Mouse (Mus musculus): ENCODE results near the gene Fam129a. TPM values are rescaled to one million over a fixed set of nuclear protein-coding genes. Genes with fewer than 3 reads are reported as not detected.

The Fam129a gene
- total and polyA plus RNA-seq, 3 experiments: 27.8 to 48.3 (median 37.0) TPM

DNA sequence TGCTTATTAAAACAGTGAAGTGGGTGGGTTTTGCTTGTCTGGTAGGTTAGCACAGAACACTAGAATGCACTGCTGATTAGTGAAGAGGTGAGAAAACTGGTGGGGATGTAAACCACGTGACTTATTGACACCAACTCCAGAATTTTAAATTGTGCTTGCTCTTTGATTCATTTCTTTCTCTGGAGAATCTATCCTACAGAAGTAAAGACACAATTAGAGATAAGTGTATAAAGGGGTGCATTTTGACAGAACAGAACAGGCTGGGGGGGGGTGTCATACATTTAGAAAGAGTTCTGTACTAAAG, 185.4 kb downstream of the Fam129a start:
- no peak for DNase-seq (ENCODE audit: extremely low read depth)
- H3K27me3 ChIP-seq (replicated peaks): no peaks in the 10 kb centered on the region

DNA sequence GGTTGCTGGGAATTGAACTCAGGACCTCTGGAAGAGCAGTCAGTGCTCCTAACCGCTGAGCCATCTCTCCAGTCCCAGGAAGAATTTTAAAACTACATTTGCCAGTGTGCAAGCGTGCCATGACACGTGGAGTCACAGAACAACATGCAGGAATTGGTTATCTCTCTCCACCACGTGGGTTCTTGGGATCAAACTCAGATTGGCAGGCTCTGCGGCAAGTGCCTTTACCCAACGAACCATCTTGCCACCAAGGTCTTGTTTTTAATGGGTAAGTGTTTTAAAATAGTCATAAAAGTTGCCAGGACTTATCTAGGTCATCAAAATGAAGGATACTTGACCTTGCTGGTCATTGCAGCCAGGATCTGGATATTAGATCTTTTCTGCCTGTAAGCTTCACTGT, 187.3 kb downstream of the Fam129a start:
- no peak overlapping the region for H3K4me2 ChIP-seq (ENCODE audit: insufficient read depth, low read depth, poor library complexity, severe bottlenecking)
- no peak for DNase-seq (ENCODE audit: extremely low read depth)
- dilution Hi-C loops (cut with MboI; ENCODE audit: extremely low pct_ligation_motif_present, extremely low pct_unique_long_range_greater_than_20kb, low sequenced_read_pairs) (no loop called here), in situ Hi-C loops (cut with MboI; ENCODE audit: low pct_ligation_motif_present, low pct_unique_long_range_greater_than_20kb, low sequenced_read_pairs) (no loop called here)
- no peak overlapping the region for H3K27ac ChIP-seq (ENCODE audit: insufficient read depth, low read depth)
- no peak for TF ChIP-seq KAT2A (IDR thresholded peaks at IDR 0.05; ENCODE audit: insufficient replicate concordance, low read length)
- no peak for TF ChIP-seq CHD2 (IDR thresholded peaks at IDR 0.05; ENCODE audit: low read length)
- TF ChIP-seq ZNF384 (IDR thresholded peaks at IDR 0.05; ENCODE audit: low read depth, low read length): no peak
- no peak for TF ChIP-seq NELFE (IDR thresholded peaks at IDR 0.05; ENCODE audit: low read depth, low read length)
- no peak for TF ChIP-seq PAX5 (IDR thresholded peaks at IDR 0.05; ENCODE audit: low read length)
- TF ChIP-seq CTCF (conservative IDR thresholded peaks at IDR 0.05 in 1 of 2, IDR thresholded peaks at IDR 0.05 in 1 of 2; ENCODE audit: low read depth in 2 of 2, low read length in 2 of 2): no peak
- no peak for TF ChIP-seq SIN3A (IDR thresholded peaks at IDR 0.05; ENCODE audit: low read length)
- no peak for TF ChIP-seq ELF1 (IDR thresholded peaks at IDR 0.05; ENCODE audit: low read depth, low read length)
- no peak for TF ChIP-seq POLR2AphosphoS2 (IDR thresholded peaks at IDR 0.05; ENCODE audit: low read depth, low read length)
- peaks cover 10% of the 10 kb centered on the region; the same call in 1 of the 2 replicates for H3K79me2 ChIP-seq (replicated peaks; ENCODE audit: control insufficient read depth, extremely low read depth, insufficient read depth, poor library complexity, severe bottlenecking)
- H3K9me3 ChIP-seq (replicated peaks; ENCODE audit: low read length): no peaks in the 10 kb centered on the region
- H3K9ac ChIP-seq (ENCODE audit: insufficient read depth, low read depth): no peak overlapping the region
- no peak overlapping the region for H3K4me3 ChIP-seq (replicated peaks in 1 of 3; ENCODE audit: low read depth in 2 of 3, low read length in 2 of 3, poor library complexity in 1 of 3)
- H3K4me1 ChIP-seq (ENCODE audit: control insufficient read depth in 1 of 2, insufficient read depth in 2 of 2): peaks cover 0 to 36% of the 10 kb centered on the region in 2 experiments; a peak in 2 of 4 replicates
- H3K36me3 ChIP-seq (replicated peaks in 1 of 2; ENCODE audit: control insufficient read depth in 1 of 2, insufficient read depth in 1 of 2, low read length in 1 of 2): peaks cover 7 to 22% of the 10 kb centered on the region in 2 experiments
- H3K27me3 ChIP-seq (replicated peaks): no peaks in the 10 kb centered on the region

More for the DNA sequence above, 185.4 kb downstream of the Fam129a start:
- in situ Hi-C loops (cut with MboI; ENCODE audit: low pct_ligation_motif_present, low pct_unique_long_range_greater_than_20kb, low sequenced_read_pairs) (no loop called here), dilution Hi-C loops (cut with MboI; ENCODE audit: extremely low pct_ligation_motif_present, extremely low pct_unique_long_range_greater_than_20kb, low sequenced_read_pairs) (no loop called here)
- Histone ChIP-seq H3K79me2 (replicated peaks; ENCODE audit: control insufficient read depth, extremely low read depth, insufficient read depth, poor library complexity, severe bottlenecking) (peaks cover 10% of the 10 kb centered on the region; the same call in 1 of the 2 replicates), H3K36me3 (replicated peaks in 1 of 2; ENCODE audit: control insufficient read depth in 1 of 2, insufficient read depth in 1 of 2, low read length in 1 of 2) (peaks cover 7 to 12% of the 10 kb centered on the region in 2 experiments), H3K4me2 (ENCODE audit: insufficient read depth, low read depth, poor library complexity, severe bottlenecking) (peak overlapping the region; percentile 88), H3K4me1 (ENCODE audit: control insufficient read depth in 1 of 2, insufficient read depth in 2 of 2) (peaks cover 0 to 38% of the 10 kb centered on the region in 2 experiments; a peak in 2 of 4 replicates), H3K9ac (ENCODE audit: insufficient read depth, low read depth) (peak overlapping the region; percentile 66; the same call in 1 of the 2 replicates), H3K4me3 (replicated peaks in 1 of 3; ENCODE audit: low read depth in 2 of 3, low read length in 2 of 3, poor library complexity in 1 of 3) (peak overlapping the region; percentile 84 to 96 (median 91)), H3K9me3 (replicated peaks; ENCODE audit: low read length) (no peaks in the 10 kb centered on the region), H3K27ac (ENCODE audit: insufficient read depth, low read depth) (no peak overlapping the region)
- TF ChIP-seq USF1 (IDR thresholded peaks at IDR 0.05; ENCODE audit: low read depth, low read length): peak; percentile 44
- TF ChIP-seq USF2 (conservative IDR thresholded peaks at IDR 0.05; ENCODE audit: low read depth, low read length): peak; percentile 56
- no peak for TF ChIP-seq RAD21 (IDR thresholded peaks at IDR 0.05; ENCODE audit: low read depth, low read length)

DNA sequence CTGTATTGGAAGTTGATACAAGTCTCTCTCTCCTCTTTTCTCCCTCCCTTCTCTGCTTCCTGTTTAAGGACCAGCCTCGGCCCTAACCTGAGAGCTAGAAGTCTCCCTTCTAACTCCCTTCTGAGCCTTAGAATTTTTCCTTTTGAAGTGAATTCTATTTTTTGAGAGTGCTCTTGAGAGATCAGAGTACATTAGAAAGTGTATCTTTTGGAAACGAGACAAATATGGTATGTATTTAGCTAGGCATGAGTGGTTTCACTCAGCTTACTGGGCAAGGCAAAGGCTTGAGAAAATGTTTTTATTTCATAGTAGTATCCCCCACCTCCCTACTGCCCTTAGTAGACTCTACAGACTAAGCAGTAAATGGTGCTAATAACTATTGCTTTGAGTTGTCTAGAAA, 188.0 kb downstream of the Fam129a start:
- dilution Hi-C loops (cut with MboI; ENCODE audit: extremely low pct_ligation_motif_present, extremely low pct_unique_long_range_greater_than_20kb, low sequenced_read_pairs): no loop called here
- peaks cover 10% of the 10 kb centered on the region; the same call in 1 of the 2 replicates for H3K79me2 ChIP-seq (replicated peaks; ENCODE audit: control insufficient read depth, extremely low read depth, insufficient read depth, poor library complexity, severe bottlenecking)

More for the DNA sequence above, 188.0 kb downstream of the Fam129a start:
- H3K9me3 ChIP-seq (replicated peaks; ENCODE audit: low read length): no peaks in the 10 kb centered on the region
- H3K4me2 ChIP-seq (ENCODE audit: insufficient read depth, low read depth, poor library complexity, severe bottlenecking): no peak overlapping the region
- no peak overlapping the region for H3K9ac ChIP-seq (ENCODE audit: insufficient read depth, low read depth)
- peaks cover 0 to 30% of the 10 kb centered on the region in 2 experiments; a peak in 2 of 4 replicates for H3K4me1 ChIP-seq (ENCODE audit: control insufficient read depth in 1 of 2, insufficient read depth in 2 of 2)
- no peak overlapping the region for H3K4me3 ChIP-seq (replicated peaks in 1 of 3; ENCODE audit: low read depth in 2 of 3, low read length in 2 of 3, poor library complexity in 1 of 3)
- H3K27ac ChIP-seq (ENCODE audit: insufficient read depth, low read depth): no peak overlapping the region
- H3K36me3 ChIP-seq (replicated peaks in 1 of 2; ENCODE audit: control insufficient read depth in 1 of 2, insufficient read depth in 1 of 2, low read length in 1 of 2): peaks cover 7 to 22% of the 10 kb centered on the region in 2 experiments
- TF ChIP-seq USF1 (IDR thresholded peaks at IDR 0.05; ENCODE audit: low read depth, low read length) (no peak), JUND (conservative IDR thresholded peaks at IDR 0.05; ENCODE audit: low read depth, low read length) (no peak), SIN3A (IDR thresholded peaks at IDR 0.05; ENCODE audit: low read length) (no peak)
- DNase-seq (ENCODE audit: extremely low read depth): no peak
- H3K27me3 ChIP-seq (replicated peaks): no peaks in the 10 kb centered on the region
- in situ Hi-C loops (cut with MboI; ENCODE audit: low pct_ligation_motif_present, low pct_unique_long_range_greater_than_20kb, low sequenced_read_pairs): no loop called here

Measured in CH12.LX (cell line).